Mouse (Mus musculus) spleen, adult 18-20 months (tissue): ENCODE measurements around the gene Pef1.

Experiments
- DNase-seq, 2 experiments: peaks; one replicate each; pipeline ENCODE4 v3.0.0; 2022; ENCODE audit warnings: mixed read lengths in 2 of 2

The Pef1 gene

GRCm38 (mm10) chr4:130177087-130177486 lies 74.7 kb downstream of the Pef1 start:
- no peak for DNase-seq

- DNase-seq, result no peak
These were observed 75.2 kb downstream of the Pef1 start for GRCm38 (mm10) chr4:130177536-130177935.
